Mouse (Mus musculus) hindbrain, embryonic 10.5 days (tissue): Measurements from ENCODE around the gene Dnajc13. TPM values are rescaled to one million over a fixed set of nuclear protein-coding genes. Genes with fewer than 3 reads are reported as not detected.
A peak's percentile ranks its signal among the peaks of the same experiment; 100 is the strongest.

Experiments used
- DNase-seq: peaks from one replicate; pipeline ENCODE4 v3.0.0-alpha.2; 2017; ENCODE audit warnings: low spot score
- H3K27ac ChIP-seq: fragments of 300-500 bp; sonication (generic); 2 replicates; pipeline ENCODE4 v1.5.1; 2016; ENCODE audit warnings: mild to moderate bottlenecking, moderate library complexity
- H3K27me3 ChIP-seq: fragments of 300-500 bp; sonication (generic); 2 replicates; pipeline ENCODE4 v1.6.1; 2016; ENCODE audit warnings: mild to moderate bottlenecking; ENCODE audit not compliant: poor library complexity, insufficient read depth, severe bottlenecking
- H3K36me3 ChIP-seq: fragments of 300-500 bp; sonication (generic); 2 replicates; pipeline ENCODE4 v1.6.1; 2016; ENCODE audit warnings: mild to moderate bottlenecking, moderate library complexity
- H3K4me1 ChIP-seq: fragments of 300-500 bp; sonication (generic); replicated peaks from 2 replicates; pipeline ENCODE4 v1.6.1; 2016; ENCODE audit warnings: mild to moderate bottlenecking
- H3K4me3 ChIP-seq: fragments of 300-500 bp; sonication (generic); 2 replicates; pipeline ENCODE4 v1.5.1; 2016; ENCODE audit warnings: mild to moderate bottlenecking, moderate library complexity
- H3K9me3 ChIP-seq: fragments of 300-500 bp; sonication (generic); 2 replicates; pipeline ENCODE4 v1.6.1; 2016; ENCODE audit warnings: mild to moderate bottlenecking, moderate library complexity
- WGBS: fragments of 180-500 bp; shearing (Covaris S2); methylation state at CpG from one replicate; pipeline ENCODE4 v1.1.7; 2016; 5-methylcytosine and 5-hydroxymethylcytosine counted together
- polyA plus RNA-seq: library from polyadenylated mRNA; unstranded; fragments of >200 nt; fragmentation: Nextera tagmentation; extraction: Ambion mirVana; gene quantifications from 2 replicates; pipeline ENCODE4 v1.2.1, GENCODE M21; 2016

Dnajc13 gene
- polyA plus RNA-seq, 1 experiment from 2014 or later, result 15.8 TPM

DNA sequence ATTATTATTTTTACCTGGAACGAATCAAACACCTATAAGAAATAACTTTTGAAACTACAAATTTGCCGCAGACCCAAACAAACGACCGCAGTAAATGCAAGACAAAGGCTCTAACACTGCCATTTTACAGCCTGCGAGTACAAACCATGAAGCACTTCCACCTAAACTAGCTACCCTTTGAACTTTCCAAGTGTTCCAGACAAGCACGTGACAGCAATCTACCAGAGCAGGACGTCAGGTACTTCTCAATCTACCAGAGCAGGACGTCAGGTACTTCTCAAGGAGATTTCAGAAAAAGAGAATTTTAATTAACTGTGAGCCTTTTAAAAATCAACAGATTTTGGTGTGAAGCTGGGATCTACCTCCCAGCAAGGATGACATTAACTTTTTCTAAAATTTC, 11.6 kb downstream of the Dnajc13 start:
- Histone ChIP-seq H3K9me3 (no peaks in the 10 kb centered on the region), H3K27ac (no peak overlapping the region), H3K27me3 (no peaks in the 10 kb centered on the region), H3K36me3 (peaks cover 8% of the 10 kb centered on the region), H3K4me3 (no peak overlapping the region), H3K4me1 (no peaks in the 10 kb centered on the region)
- WGBS, result 89% methylated on average over 8 of the region's 8 CpGs
- DNase-seq, result no peak

DNA sequence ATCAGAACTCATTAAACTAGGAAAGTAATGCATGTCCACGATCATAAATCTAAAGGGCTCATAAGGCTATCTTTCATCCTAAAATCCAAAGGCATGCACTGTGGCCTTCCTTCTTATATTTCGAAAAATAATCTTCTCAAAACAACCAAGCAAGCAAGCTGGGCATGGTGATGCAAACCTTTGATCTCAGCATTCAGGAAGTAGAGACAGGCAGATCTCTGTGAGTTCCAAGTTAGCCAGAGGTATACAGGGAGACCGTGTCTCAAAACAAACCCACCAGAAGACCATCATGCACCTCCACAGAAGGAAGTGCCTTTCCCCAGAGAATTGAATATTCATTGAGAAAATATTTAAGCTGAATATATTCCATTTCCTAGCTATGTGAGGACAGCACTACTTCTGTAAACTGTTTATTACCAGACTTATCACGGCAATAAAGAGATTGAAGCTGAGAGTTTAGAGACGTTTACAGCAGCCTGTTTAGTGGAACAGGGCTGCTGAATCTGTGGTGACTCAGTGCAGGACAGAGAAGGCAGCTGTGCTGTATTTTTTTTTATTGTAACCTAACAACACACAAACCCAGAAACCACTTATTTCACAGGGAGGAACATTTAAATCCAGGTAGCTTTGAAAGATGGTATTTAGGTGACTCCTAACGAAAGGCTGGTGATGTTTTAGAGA, 15.3 kb downstream of the Dnajc13 start:
- WGBS, result 89% methylated on average over 6 of the region's 6 CpGs
- no peak for DNase-seq
- H3K9me3 ChIP-seq, result no peaks in the 10 kb centered on the region
- no peak overlapping the region for H3K4me3 ChIP-seq
- no peaks in the 10 kb centered on the region for H3K4me1 ChIP-seq
- H3K36me3 ChIP-seq, result peaks cover 28% of the 10 kb centered on the region
- H3K27ac ChIP-seq, result no peak overlapping the region
- H3K27me3 ChIP-seq, result no peaks in the 10 kb centered on the region

DNA sequence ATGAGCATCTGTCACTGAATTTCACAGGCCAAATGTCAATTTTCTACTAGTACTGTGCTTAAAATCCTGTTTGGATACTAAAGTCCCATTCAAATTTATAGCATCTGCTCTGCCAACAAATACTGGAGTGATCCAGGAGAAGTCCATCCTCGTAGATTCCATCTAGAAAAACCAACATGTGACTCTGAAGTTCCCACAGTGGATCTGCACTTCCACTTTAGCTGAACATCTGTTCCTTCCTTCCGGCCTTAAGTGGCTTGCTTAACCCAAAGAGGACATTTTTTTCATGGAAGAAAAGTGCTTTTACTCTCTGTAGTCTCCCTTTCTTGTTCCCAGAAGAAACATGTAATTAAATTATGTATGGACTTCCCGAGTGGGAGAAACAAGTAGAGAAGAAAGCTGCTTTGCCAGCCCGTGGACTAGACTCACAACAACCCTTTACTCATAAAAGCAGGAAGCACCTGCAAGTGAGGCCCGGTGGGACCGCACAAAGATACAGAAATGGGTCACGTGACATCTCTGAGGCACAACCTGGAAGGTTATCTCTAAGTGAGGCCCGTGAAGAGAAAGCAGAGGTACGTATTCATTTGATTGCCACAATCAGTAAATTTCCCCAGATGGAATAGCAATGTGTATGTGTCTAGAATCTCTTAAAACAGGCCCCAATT, 18.8 kb downstream of the Dnajc13 start:
- 92% methylated on average over 9 of the region's 9 CpGs for WGBS
- Histone ChIP-seq H3K27me3 (no peaks in the 10 kb centered on the region), H3K36me3 (peaks cover 50% of the 10 kb centered on the region), H3K4me1 (no peaks in the 10 kb centered on the region), H3K9me3 (no peaks in the 10 kb centered on the region), H3K4me3 (no peak overlapping the region), H3K27ac (no peak overlapping the region)
- DNase-seq, result no peak

DNA sequence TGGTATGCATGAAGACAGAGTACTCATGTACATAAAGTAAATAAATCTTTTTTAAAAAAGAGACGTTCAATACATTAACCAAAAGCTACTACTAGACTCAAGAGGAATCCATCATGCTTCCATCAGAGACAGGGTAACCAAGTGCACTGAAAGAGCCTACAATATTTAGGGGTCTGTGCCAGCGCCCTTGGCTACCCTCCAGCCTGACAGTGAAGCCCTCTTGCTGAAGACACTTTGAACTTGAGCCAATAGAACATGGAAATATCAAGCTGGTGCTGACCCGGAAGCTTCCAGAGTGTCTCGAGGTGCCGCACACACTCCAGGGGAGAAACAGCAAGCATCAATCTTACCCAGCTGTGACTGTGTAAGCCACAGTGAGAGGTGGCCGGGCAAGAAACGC, 22.6 kb downstream of the Dnajc13 start:
- no peak overlapping the region for H3K27ac ChIP-seq
- peaks cover 67% of the 10 kb centered on the region for H3K36me3 ChIP-seq
- no peaks in the 10 kb centered on the region for H3K27me3 ChIP-seq
- no peaks in the 10 kb centered on the region for H3K9me3 ChIP-seq
- 93% methylated on average over 7 of the region's 7 CpGs for WGBS
- no peak for DNase-seq
- no peak overlapping the region for H3K4me3 ChIP-seq
- no peaks in the 10 kb centered on the region for H3K4me1 ChIP-seq

DNA sequence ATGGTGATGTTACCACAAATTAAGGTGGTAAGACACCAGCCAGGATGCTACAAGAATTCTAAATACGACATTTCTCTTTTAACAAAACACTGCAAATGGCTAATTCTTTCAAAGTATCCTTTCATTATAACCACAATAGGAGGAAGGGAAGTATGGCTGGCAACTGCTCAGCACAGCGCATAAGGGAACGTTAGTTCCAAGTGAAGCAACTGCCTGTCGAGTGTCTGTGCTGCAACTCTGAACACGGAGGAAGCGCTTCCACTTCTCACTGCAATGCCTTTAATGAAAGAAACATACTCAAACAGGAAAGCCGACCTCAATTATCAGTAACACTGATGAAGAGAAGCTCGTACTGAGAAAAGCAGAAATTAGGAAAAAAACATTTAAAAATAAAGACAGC, 23.7 kb downstream of the Dnajc13 start:
- no peaks in the 10 kb centered on the region for H3K4me1 ChIP-seq
- 97% methylated on average over 8 of the region's 8 CpGs for WGBS
- H3K27ac ChIP-seq, result no peak overlapping the region
- DNase-seq, result no peak
- H3K4me3 ChIP-seq, result no peak overlapping the region
- peaks cover 73% of the 10 kb centered on the region for H3K36me3 ChIP-seq
- no peaks in the 10 kb centered on the region for H3K27me3 ChIP-seq
- H3K9me3 ChIP-seq, result no peaks in the 10 kb centered on the region

DNA sequence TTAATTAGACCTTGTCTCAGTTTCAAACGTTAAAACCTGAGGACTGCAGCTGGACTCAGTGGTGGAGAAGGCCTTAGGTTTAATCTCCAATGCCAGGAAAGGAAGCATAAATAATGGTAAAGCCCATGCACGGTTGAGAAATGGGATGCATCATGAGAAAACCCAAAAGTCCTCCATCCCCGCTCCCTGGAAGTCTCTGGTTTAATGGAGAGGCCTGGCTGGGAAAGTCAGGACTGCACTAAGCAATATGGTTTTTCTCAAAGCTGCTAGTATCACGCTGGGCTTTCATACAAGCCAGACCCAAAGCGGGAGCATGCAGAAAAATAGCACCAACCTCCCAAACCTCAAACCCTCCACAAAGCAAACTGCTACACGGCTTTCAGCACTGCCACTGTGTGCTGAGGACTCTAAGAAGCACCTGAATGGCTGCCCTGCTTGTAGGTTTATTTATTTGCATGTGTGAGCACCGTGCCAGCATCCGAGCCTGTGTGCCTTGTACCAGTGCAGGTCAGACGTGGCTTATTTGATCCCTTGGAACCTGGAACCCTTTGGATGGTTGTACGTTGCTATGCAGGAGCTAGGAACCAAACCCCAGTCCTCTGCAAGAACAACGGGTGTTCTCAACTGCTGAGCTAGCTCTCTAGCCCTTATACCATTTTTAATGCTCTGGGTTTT, 26.3 kb downstream of the Dnajc13 start:
- H3K4me3 ChIP-seq, result no peak overlapping the region
- no peaks in the 10 kb centered on the region for H3K4me1 ChIP-seq
- no peaks in the 10 kb centered on the region for H3K9me3 ChIP-seq
- DNase-seq, result no peak
- H3K27ac ChIP-seq, result no peak overlapping the region
- WGBS, result 94% methylated on average over 11 of the region's 11 CpGs
- peaks cover 84% of the 10 kb centered on the region for H3K36me3 ChIP-seq
- H3K27me3 ChIP-seq, result no peaks in the 10 kb centered on the region

DNA sequence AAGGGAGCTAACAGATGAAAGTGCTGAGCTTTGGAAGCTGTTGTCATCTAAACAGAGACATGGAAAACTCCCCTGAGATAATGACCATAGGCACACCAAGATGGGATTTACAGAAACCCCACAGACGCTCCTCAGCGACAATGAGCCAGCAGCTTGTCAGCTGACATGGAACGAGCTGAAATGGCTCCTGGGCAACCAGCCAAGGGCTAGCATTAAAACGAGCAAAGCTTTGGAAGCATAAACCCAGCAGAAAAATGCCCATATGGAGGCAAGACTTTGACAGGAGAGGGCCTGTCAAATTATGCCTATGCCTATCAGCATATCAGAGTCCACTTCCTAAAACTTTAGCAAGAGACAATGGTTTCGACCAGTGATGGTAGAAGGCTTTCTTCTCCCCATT, 27.0 kb downstream of the Dnajc13 start:
- peaks cover 87% of the 10 kb centered on the region for H3K36me3 ChIP-seq
- WGBS, result 89% methylated on average over 5 of the region's 5 CpGs
- no peaks in the 10 kb centered on the region for H3K27me3 ChIP-seq
- H3K27ac ChIP-seq, result no peak overlapping the region
- H3K9me3 ChIP-seq, result no peaks in the 10 kb centered on the region
- H3K4me3 ChIP-seq, result no peak overlapping the region
- H3K4me1 ChIP-seq, result no peaks in the 10 kb centered on the region
- no peak for DNase-seq

DNA sequence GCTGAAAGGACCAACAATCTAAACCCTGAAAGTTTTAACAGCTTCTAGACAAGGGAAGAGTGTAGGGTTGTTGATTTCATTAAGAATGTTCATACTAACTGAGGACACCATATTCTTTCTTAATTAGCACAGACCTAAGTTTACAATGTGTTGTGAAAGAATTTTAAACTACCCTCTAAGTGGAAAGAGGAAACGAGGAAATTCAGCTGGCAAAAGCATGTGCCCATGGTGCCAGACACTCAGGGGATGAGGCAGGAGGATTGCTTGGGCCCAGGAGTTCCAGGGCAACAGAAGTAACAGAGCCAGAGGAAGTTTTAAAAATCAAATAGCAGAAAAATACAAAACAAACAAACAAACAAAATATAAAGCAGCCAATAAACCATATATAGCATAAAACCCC, 28.9 kb downstream of the Dnajc13 start:
- WGBS, result 76% methylated on average over 1 of the region's 1 CpGs

DNA sequence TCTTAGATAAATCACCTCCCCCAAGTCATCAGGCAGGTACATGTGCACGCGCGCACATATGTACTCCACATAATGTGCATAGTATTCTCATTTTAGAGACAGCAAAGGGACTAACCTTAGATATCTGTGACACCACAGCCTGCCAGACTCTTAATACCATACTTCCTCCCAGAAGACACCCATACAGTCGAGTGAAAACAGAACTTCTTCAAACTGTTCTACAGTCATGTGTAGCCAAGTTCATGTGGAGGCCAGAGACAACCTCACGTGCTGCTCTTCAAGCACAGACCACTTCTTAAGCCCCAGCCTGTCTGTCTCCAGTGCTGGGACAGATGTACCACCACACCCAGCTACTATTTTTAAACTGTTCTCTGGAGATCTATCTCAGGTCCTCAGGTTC, 29.7 kb downstream of the Dnajc13 start:
- WGBS, result 95% methylated on average over 5 of the region's 5 CpGs
- Histone ChIP-seq H3K27ac (no peak overlapping the region), H3K36me3 (peaks cover 96% of the 10 kb centered on the region), H3K9me3 (no peaks in the 10 kb centered on the region), H3K4me1 (no peaks in the 10 kb centered on the region), H3K27me3 (no peaks in the 10 kb centered on the region), H3K4me3 (no peak overlapping the region)
- DNase-seq, result no peak

More for the DNA sequence above, 28.9 kb downstream of the Dnajc13 start:
- Histone ChIP-seq H3K4me1 (no peaks in the 10 kb centered on the region), H3K4me3 (no peak overlapping the region), H3K27me3 (no peaks in the 10 kb centered on the region), H3K27ac (no peak overlapping the region), H3K36me3 (peaks cover 94% of the 10 kb centered on the region), H3K9me3 (no peaks in the 10 kb centered on the region)
- no peak for DNase-seq

DNA sequence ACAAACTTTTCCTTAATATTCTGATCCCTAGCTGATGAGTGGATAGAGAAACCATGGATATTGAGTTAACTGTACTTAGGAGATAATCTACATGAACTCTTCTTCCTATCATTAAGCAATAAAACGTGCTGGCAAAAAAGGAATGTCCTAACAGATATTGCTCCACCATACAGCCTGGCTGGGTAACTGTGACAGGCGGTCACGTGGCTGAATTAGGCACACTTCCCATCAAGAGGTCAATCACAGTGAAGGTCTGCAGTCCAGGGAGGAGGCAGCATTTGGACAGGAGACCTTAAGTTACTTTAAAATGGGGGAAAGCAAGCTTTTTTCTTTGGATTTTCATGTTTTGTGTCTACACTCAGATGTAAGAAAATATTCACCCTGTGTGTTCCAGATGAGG, 30.7 kb downstream of the Dnajc13 start:
- Histone ChIP-seq H3K36me3 (peaks cover 88% of the 10 kb centered on the region), H3K27ac (no peak overlapping the region), H3K27me3 (no peaks in the 10 kb centered on the region), H3K4me3 (no peak overlapping the region), H3K9me3 (no peaks in the 10 kb centered on the region), H3K4me1 (no peaks in the 10 kb centered on the region)
- whole genome bisulfite sequencing, result 95% methylated on average over 3 of the region's 3 CpGs
- DNase-seq, result no peak

DNA sequence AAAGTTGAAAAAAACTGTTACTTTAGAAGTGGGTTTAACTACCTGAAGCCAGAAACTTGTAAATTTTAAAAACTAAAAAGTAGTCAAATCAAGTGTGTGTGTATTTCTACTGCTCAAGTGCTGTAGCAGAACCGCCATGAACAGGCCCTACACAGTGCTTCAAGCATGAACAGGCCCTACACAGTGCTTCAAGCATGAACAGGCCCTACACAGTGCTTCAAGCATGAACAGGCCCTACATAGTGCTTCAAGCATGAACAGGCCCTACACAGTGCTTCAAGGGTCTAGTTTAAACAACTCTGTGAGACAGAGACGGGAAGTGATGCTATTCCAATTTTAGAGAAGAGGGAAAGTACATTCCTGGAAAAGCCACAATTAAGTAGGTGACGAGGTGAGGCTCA, 51.3 kb downstream of the Dnajc13 start:
- peaks cover 88% of the 10 kb centered on the region for H3K36me3 ChIP-seq
- H3K9me3 ChIP-seq, result no peaks in the 10 kb centered on the region
- no peak overlapping the region for H3K4me3 ChIP-seq
- no peak for DNase-seq
- H3K27me3 ChIP-seq, result no peaks in the 10 kb centered on the region
- no peaks in the 10 kb centered on the region for H3K4me1 ChIP-seq
- WGBS, result 92% methylated on average over 3 of the region's 3 CpGs
- H3K27ac ChIP-seq, result no peak overlapping the region

DNA sequence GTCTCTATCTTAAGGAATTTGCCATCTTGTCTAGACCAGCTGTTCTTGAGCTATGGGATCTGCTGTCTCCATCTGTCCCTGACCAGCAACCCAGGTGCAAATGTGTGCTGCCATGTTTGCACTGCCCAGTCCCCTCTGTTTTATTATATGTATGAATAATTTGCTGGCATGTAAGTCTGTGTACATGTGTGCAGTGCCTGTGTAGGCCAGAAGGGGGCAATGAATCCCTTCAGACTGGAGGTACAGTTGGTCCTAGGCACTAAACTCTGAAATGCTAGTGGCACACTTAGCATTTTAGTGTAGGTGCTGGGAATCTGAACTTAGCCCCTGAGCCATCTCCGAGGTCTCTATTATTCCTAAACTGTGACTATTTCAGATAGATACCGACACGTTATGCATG, 58.9 kb downstream of the Dnajc13 start:
- H3K36me3 ChIP-seq, result peaks cover 94% of the 10 kb centered on the region
- no peak overlapping the region for H3K4me3 ChIP-seq
- H3K4me1 ChIP-seq, result peaks cover 9% of the 10 kb centered on the region
- no peaks in the 10 kb centered on the region for H3K9me3 ChIP-seq
- 72% methylated on average over 3 of the region's 3 CpGs for WGBS
- DNase-seq, result peak; percentile 49
- no peak overlapping the region for H3K27ac ChIP-seq
- H3K27me3 ChIP-seq, result no peaks in the 10 kb centered on the region

DNA sequence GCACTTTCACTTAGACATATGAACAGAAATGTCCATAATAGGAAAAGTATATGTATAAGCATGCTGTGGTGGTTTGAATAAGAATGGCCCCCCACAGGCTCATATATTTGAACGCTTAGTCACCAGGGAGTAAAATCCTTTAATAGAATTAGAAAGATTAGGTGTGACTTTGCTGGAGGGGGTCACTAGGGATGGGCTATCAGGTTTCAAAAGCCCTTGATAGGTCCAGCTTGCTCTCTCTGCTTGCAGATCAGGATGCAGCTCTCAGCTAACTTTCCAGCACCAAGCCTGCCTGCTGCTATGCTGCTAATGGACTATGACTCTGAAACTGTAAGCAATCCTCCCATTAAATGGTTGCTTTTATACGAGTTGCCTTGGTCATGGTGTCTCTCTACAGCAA, 68.2 kb downstream of the Dnajc13 start:
- no peak overlapping the region for H3K27ac ChIP-seq
- no peaks in the 10 kb centered on the region for H3K9me3 ChIP-seq
- H3K4me3 ChIP-seq, result no peak overlapping the region
- H3K27me3 ChIP-seq, result no peaks in the 10 kb centered on the region
- no peak for DNase-seq
- H3K36me3 ChIP-seq, result peaks cover 89% of the 10 kb centered on the region
- WGBS, result 74% methylated on average over 2 of the region's 2 CpGs
- H3K4me1 ChIP-seq, result no peaks in the 10 kb centered on the region
